Mouse (Mus musculus) testis, adult 2 months (tissue): ENCODE measurements around the gene Oaz2. TPM values are rescaled to one million over a fixed set of nuclear protein-coding genes. Genes with fewer than 3 reads are reported as not detected.

Experiments used
- H3K27ac ChIP-seq: fragments of 200-500 bp; 2 replicates; pipeline ENCODE4 v1.5.1; 2012; ENCODE audit warnings: low read depth, low read length; ENCODE audit not compliant: control insufficient read depth, insufficient read depth
- H3K27me3 ChIP-seq: fragments of 200-500 bp; 2 replicates; pipeline ENCODE4 v1.6.1; 2012; ENCODE audit warnings: mild to moderate bottlenecking, low read length, moderate library complexity; ENCODE audit not compliant: control insufficient read depth, insufficient read depth
- H3K36me3 ChIP-seq: fragments of 200-500 bp; 2 replicates; pipeline ENCODE4 v1.6.1; 2012; ENCODE audit warnings: mild to moderate bottlenecking, low read length; ENCODE audit not compliant: control insufficient read depth, insufficient read depth
- H3K4me1 ChIP-seq: fragments of 200-500 bp; 2 replicates; pipeline ENCODE4 v1.6.1; 2012; ENCODE audit warnings: low read length; ENCODE audit not compliant: control insufficient read depth, insufficient read depth
- H3K4me3 ChIP-seq: fragments of 200-500 bp; 2 replicates; pipeline ENCODE4 v1.5.1; 2012; ENCODE audit warnings: low read depth, mild to moderate bottlenecking, low read length, moderate library complexity, mixed read lengths; ENCODE audit not compliant: control insufficient read depth
- CTCF ChIP-seq: fragments of 200-500 bp; IDR thresholded peaks from 2 replicates; pipeline ENCODE4 v1.5.1; 2012; ENCODE audit warnings: low read depth, mild to moderate bottlenecking, inconsistent platforms, low read length, moderate library complexity; ENCODE audit not compliant: control insufficient read depth, insufficient read depth, insufficient replicate concordance
- POLR2A ChIP-seq: fragments of 200-500 bp; IDR thresholded peaks from 2 replicates; pipeline ENCODE4 v1.6.1; 2012; ENCODE audit warnings: low read depth, mild to moderate bottlenecking, inconsistent platforms, low read length, moderate library complexity; ENCODE audit not compliant: control insufficient read depth
- polyA plus RNA-seq: library from polyadenylated mRNA; depleted of rRNA; stranded (reverse); fragments of >200 nt; gene quantifications from 2 replicates; pipeline ENCODE4 v1.2.3, GENCODE M21; 2012

Oaz2 gene
- polyA plus RNA-seq, 1 experiment, result 147 TPM

DNA sequence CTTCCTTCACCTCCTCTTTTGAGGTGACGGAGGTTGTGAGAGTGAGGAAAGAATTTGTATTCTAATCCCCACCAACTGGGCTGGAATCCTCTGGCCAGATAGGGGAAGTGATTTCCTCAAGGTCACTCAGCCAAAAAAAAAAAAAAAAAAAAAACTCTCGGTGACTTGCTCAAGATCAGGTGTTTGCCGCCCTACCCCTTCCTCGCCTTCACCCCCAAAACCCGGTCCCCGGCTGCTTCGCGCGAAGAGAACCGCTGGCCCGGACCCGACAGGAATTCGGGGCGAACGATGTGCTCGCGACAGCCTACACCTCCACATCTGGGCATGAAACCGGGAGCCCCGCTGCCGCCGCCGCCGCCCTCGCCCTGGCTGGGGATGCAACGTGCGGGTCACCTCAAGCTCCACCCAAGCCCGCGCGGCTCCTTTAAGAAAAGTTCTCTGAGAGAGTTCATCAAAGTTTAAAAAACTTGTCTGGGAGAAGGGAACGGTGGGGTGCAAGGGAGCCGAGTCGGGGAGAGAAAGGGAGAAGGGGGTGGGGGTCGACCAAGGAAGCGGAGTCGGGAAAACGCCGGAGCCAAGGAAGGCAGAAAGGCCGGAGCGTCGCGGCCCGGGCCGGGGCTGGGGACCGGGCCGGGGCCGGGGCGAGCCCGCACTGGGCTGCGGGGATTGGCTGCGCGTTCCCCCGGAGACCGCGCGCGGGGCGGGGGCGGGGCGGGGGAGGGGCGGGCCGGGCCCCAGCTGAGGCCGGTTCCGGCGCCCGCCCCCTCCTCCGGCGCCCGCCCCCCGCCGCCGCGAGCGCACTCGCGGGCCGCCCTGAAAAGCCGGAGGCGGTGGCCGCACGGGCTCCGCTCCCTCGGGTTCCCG lies 37.8 kb upstream of the Oaz2 start:
- Histone ChIP-seq H3K36me3 (no peaks in the 10 kb centered on the region), H3K27me3 (peaks cover 2% of the 10 kb centered on the region; the same call in 1 of the 2 replicates), H3K4me3 (peak overlapping the region; percentile 91), H3K27ac (peak overlapping the region; percentile 65), H3K4me1 (peaks cover 16% of the 10 kb centered on the region)
- TF ChIP-seq POLR2A, result no peak; the same call in 1 of the 2 replicates
- TF ChIP-seq CTCF, result no peak

DNA sequence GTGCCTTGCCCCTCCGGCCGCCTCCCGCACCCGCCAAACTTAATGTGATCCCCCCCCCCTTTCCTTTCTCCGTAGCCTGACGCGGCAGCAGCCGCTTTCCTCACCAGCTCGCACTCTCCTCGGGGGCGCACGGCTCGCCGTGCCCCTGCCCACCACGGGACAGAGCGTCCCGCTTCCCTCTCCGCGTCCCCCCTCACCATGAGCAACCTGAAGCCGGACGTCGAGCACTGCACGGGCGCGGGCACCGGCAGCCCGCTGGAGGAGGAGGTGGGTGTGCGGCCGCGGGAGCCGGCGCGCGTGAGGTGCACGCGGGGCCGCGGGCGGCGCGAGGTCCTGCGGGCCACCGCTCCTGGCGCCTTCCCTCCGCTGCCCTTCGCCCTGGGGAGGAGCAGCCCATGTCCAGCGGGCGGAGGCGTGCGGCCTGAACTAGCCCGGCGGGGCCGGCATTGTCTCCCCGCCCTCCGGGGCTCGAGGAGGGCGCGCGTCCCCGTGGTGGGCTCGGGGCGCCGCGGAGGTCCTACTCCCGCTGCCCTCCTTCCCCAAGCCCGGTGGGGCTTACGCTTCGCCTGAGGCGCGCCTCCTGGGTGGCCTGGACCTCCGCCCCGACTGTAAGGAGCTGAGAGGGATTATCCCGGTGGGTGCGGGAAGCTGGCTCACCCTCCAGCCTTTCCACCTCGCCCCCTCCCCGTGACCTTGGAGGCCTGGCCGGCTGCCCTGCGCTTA lies 37.0 kb upstream of the Oaz2 start:
- Histone ChIP-seq H3K36me3 (no peaks in the 10 kb centered on the region), H3K27me3 (peaks cover 2% of the 10 kb centered on the region; the same call in 1 of the 2 replicates), H3K27ac (peak overlapping the region; percentile 19), H3K4me3 (peak overlapping the region; percentile 91), H3K4me1 (peaks cover 16% of the 10 kb centered on the region)
- TF ChIP-seq POLR2A, result no peak
- TF ChIP-seq CTCF, result no peak

DNA sequence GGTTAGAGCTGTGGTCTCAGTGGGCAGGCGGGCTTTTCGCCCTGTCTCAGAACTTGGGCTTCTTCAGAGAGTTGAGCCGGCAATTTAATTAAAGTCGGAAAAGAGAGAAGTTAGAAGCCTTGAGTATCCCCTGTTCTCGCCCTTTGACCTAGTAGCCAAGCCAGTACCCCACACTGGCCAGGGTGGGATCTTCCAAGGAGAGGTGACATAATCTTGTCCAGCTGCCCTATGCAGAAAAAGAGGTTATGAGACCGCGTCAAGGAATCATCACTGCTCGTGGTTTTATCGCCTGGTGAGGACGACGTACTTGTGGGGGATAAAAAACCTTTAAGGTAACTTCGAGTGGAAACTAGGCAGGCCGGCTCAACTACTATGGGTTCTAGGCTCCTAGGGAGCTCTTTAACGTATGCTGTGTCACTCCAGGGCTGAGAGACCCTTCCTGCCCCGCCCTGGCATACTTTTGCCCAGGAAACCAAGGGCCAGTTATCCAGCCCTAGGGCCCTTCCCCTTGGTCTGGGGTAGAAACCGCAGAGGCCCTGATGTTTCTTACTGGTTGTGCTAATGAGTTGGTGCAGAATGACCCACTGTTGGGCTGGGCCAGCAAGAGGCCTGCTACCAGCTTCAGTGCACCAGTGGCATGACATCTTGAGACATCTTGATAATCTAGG lies 36.3 kb upstream of the Oaz2 start:
- H3K27ac ChIP-seq, result no peak overlapping the region; the same call in 1 of the 2 replicates
- TF ChIP-seq CTCF (no peak), POLR2A (no peak)
- H3K4me1 ChIP-seq, result peaks cover 16% of the 10 kb centered on the region
- H3K27me3 ChIP-seq, result peaks cover 2% of the 10 kb centered on the region; the same call in 1 of the 2 replicates
- H3K4me3 ChIP-seq, result peak overlapping the region; percentile 91
- no peaks in the 10 kb centered on the region for H3K36me3 ChIP-seq

DNA sequence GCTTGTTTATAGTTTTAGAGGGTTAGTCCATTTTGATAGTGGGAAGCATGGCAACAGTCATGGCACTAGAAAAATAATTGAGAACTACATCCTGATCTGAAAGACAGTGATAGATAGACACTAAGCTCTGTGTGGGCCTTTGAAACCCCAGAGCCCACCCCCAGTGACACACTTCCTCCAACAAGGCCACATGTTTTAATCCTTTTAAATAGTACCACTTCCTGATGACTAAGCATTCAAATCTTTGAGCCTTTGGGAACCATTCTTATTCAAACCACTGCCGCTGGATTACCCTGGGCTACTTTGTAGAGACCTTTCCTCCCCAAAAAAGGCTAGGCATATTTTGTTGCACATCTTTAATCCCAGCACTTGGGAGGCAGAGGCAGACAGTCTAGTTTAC lies 32.0 kb upstream of the Oaz2 start:
- peaks cover 9% of the 10 kb centered on the region for H3K4me1 ChIP-seq
- H3K27ac ChIP-seq, result no peak overlapping the region
- no peaks in the 10 kb centered on the region for H3K36me3 ChIP-seq
- no peaks in the 10 kb centered on the region for H3K27me3 ChIP-seq
- no peak for TF ChIP-seq POLR2A
- no peak for TF ChIP-seq CTCF
- H3K4me3 ChIP-seq, result no peak overlapping the region

DNA sequence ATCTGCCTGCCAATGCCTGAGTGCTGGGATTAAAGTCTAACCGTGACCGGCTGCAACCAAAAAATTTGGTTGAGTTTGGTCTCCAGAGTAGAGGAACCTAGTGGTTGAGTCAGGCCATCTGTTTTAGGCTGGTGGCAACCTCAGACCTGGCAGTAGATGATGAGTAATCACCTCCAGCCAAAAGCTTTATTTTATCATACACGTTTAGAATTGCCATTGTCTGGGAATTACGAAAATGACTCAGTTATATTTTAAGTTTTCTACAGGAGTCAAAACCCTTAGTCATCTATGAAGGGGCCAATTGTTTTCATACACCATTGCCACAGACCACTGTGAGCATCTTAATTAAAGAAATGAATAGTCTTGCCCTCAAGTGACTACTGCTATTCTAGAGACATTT lies 30.9 kb upstream of the Oaz2 start:
- Histone ChIP-seq H3K27me3 (no peaks in the 10 kb centered on the region), H3K36me3 (no peaks in the 10 kb centered on the region)

DNA sequence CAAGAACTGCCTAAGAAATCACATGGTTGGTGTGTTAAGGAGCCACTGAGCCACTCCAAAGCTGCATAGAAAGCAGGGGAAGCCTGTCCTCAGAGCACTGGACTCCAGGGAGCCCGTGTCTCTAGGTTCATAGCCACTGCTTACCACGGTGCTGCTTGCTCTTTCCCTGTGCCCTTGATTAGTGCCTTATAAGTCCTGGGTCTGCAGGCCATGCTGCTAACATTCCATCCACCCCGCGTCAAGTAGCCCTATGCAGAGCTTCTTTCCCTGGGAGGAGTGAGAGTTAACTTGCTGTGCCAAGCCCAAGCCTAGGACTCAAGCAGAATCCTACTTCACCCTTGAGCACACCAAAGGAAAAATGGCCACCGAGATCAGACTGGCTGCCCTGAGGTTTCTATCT lies 28.7 kb upstream of the Oaz2 start:
- Histone ChIP-seq H3K4me3 (no peak overlapping the region), H3K27me3 (no peaks in the 10 kb centered on the region), H3K4me1 (no peaks in the 10 kb centered on the region), H3K27ac (no peak overlapping the region), H3K36me3 (no peaks in the 10 kb centered on the region)
- TF ChIP-seq POLR2A (no peak), CTCF (no peak)

More for the DNA sequence above, 30.9 kb upstream of the Oaz2 start:
- no peaks in the 10 kb centered on the region for H3K4me1 ChIP-seq
- no peak overlapping the region for H3K27ac ChIP-seq
- no peak overlapping the region for H3K4me3 ChIP-seq
- TF ChIP-seq POLR2A (no peak), CTCF (no peak)
